Mouse (Mus musculus): ENCODE measurements around the gene Gse1. TPM values are rescaled to one million over a fixed set of nuclear protein-coding genes. Genes with fewer than 3 reads are reported as not detected.

Gse1 gene
- total RNA-seq, 1 experiment = 21.4 TPM

- peak overlapping the region; percentile 41; the same call in 1 of the 2 replicates for H3K27ac ChIP-seq (ENCODE audit: insufficient read depth, low read depth, low read length, poor library complexity, severe bottlenecking)
- H3K9me3 ChIP-seq (ENCODE audit: control insufficient read depth, insufficient read depth, low read depth, low read length) = no peaks in the 10 kb centered on the region
- H3K9ac ChIP-seq (ENCODE audit: insufficient read depth, low read depth, low read length, poor library complexity, severe bottlenecking) = peak overlapping the region; percentile 49; the same call in 1 of the 2 replicates
- peaks cover 10 to 30% of the 10 kb centered on the region in 2 experiments for H3K4me1 ChIP-seq (ENCODE audit: control insufficient read depth in 2 of 2, insufficient read depth in 2 of 2, low read length in 2 of 2, poor library complexity in 1 of 2)
- no peak overlapping the region for H3K4me3 ChIP-seq (ENCODE audit: insufficient read depth in 1 of 2, low read depth in 1 of 2, low read length in 2 of 2, poor library complexity in 1 of 2, severe bottlenecking in 1 of 2)
- in situ Hi-C loops (cut with MboI; ENCODE audit: low sequenced_read_pairs in 2 of 2, unreplicated experiment in 2 of 2) = no loop called here
- no peak for DNase-seq (ENCODE audit: low read depth, low spot score)
- H3K36me3 ChIP-seq (ENCODE audit: control insufficient read depth, insufficient read depth, low read length, poor library complexity, severe bottlenecking) = no peaks in the 10 kb centered on the region
- TF ChIP-seq MAFK (IDR thresholded peaks at IDR 0.05; ENCODE audit: insufficient read depth, low read depth, low read length) (no peak), ZNF384 (IDR thresholded peaks at IDR 0.05; ENCODE audit: low read depth, low read length) (no peak), CHD2 (IDR thresholded peaks at IDR 0.05; ENCODE audit: low read depth, low read length) (no peak), ZC3H11A (IDR thresholded peaks at IDR 0.05; ENCODE audit: borderline replicate concordance, low read depth, low read length) (no peak), HCFC1 (IDR thresholded peaks at IDR 0.05; ENCODE audit: borderline replicate concordance, insufficient read depth, low read length) (no peak)
These were observed 112.9 kb downstream of the Gse1 start for GRCm38 (mm10) chr8:120341124-120341523.

GRCm38 (mm10) chr8:120342847-120343548, 114.7 kb downstream of the Gse1 start:
- in situ Hi-C loops (cut with MboI; ENCODE audit: low sequenced_read_pairs in 2 of 2, unreplicated experiment in 2 of 2) = no loop called here
- no peak overlapping the region for H3K4me3 ChIP-seq (ENCODE audit: insufficient read depth in 1 of 2, low read depth in 1 of 2, low read length in 2 of 2, poor library complexity in 1 of 2, severe bottlenecking in 1 of 2)
- no peaks in the 10 kb centered on the region for H3K36me3 ChIP-seq (ENCODE audit: control insufficient read depth, insufficient read depth, low read length, poor library complexity, severe bottlenecking)
- DNase-seq (ENCODE audit: low read depth, low spot score) = no peak
- H3K27ac ChIP-seq (ENCODE audit: insufficient read depth, low read depth, low read length, poor library complexity, severe bottlenecking) = no peak overlapping the region
- no peak overlapping the region for H3K9ac ChIP-seq (ENCODE audit: insufficient read depth, low read depth, low read length, poor library complexity, severe bottlenecking)
- TF ChIP-seq ZC3H11A (IDR thresholded peaks at IDR 0.05; ENCODE audit: borderline replicate concordance, low read depth, low read length) = no peak
- no peak for TF ChIP-seq ZNF384 (IDR thresholded peaks at IDR 0.05; ENCODE audit: low read depth, low read length)
- no peak for TF ChIP-seq CHD2 (IDR thresholded peaks at IDR 0.05; ENCODE audit: low read depth, low read length)
- TF ChIP-seq HCFC1 (IDR thresholded peaks at IDR 0.05; ENCODE audit: borderline replicate concordance, insufficient read depth, low read length) = no peak
- no peak for TF ChIP-seq MAFK (IDR thresholded peaks at IDR 0.05; ENCODE audit: insufficient read depth, low read depth, low read length)
- H3K9me3 ChIP-seq (ENCODE audit: control insufficient read depth, insufficient read depth, low read depth, low read length) = no peaks in the 10 kb centered on the region
- peaks cover 5 to 25% of the 10 kb centered on the region in 2 experiments; a peak in 3 of 4 replicates for H3K4me1 ChIP-seq (ENCODE audit: control insufficient read depth in 2 of 2, insufficient read depth in 2 of 2, low read length in 2 of 2, poor library complexity in 1 of 2)

- in situ Hi-C loops (cut with MboI; ENCODE audit: low sequenced_read_pairs in 2 of 2, unreplicated experiment in 2 of 2) = no loop called here
- no peak overlapping the region for H3K4me3 ChIP-seq (ENCODE audit: insufficient read depth in 1 of 2, low read depth in 1 of 2, low read length in 2 of 2, poor library complexity in 1 of 2, severe bottlenecking in 1 of 2)
- H3K9ac ChIP-seq (ENCODE audit: insufficient read depth, low read depth, low read length, poor library complexity, severe bottlenecking) = no peak overlapping the region
- peaks cover 5 to 25% of the 10 kb centered on the region in 2 experiments; a peak in 3 of 4 replicates for H3K4me1 ChIP-seq (ENCODE audit: control insufficient read depth in 2 of 2, insufficient read depth in 2 of 2, low read length in 2 of 2, poor library complexity in 1 of 2)
- H3K9me3 ChIP-seq (ENCODE audit: control insufficient read depth, insufficient read depth, low read depth, low read length) = no peaks in the 10 kb centered on the region
- no peak for TF ChIP-seq ZC3H11A (IDR thresholded peaks at IDR 0.05; ENCODE audit: borderline replicate concordance, low read depth, low read length)
- TF ChIP-seq MAFK (IDR thresholded peaks at IDR 0.05; ENCODE audit: insufficient read depth, low read depth, low read length) = no peak
- TF ChIP-seq CHD2 (IDR thresholded peaks at IDR 0.05; ENCODE audit: low read depth, low read length) = no peak
- TF ChIP-seq ZNF384 (IDR thresholded peaks at IDR 0.05; ENCODE audit: low read depth, low read length) = no peak
- TF ChIP-seq HCFC1 (IDR thresholded peaks at IDR 0.05; ENCODE audit: borderline replicate concordance, insufficient read depth, low read length) = no peak
- no peaks in the 10 kb centered on the region for H3K36me3 ChIP-seq (ENCODE audit: control insufficient read depth, insufficient read depth, low read length, poor library complexity, severe bottlenecking)
- DNase-seq (ENCODE audit: low read depth, low spot score) = no peak
- H3K27ac ChIP-seq (ENCODE audit: insufficient read depth, low read depth, low read length, poor library complexity, severe bottlenecking) = no peak overlapping the region
These were observed 115.3 kb downstream of the Gse1 start for GRCm38 (mm10) chr8:120343582-120343981.

GRCm38 (mm10) chr8:120344166-120344565, 115.9 kb downstream of the Gse1 start:
- no peaks in the 10 kb centered on the region for H3K36me3 ChIP-seq (ENCODE audit: control insufficient read depth, insufficient read depth, low read length, poor library complexity, severe bottlenecking)
- peaks cover 5 to 29% of the 10 kb centered on the region in 2 experiments; a peak in 3 of 4 replicates for H3K4me1 ChIP-seq (ENCODE audit: control insufficient read depth in 2 of 2, insufficient read depth in 2 of 2, low read length in 2 of 2, poor library complexity in 1 of 2)
- no peak overlapping the region for H3K9ac ChIP-seq (ENCODE audit: insufficient read depth, low read depth, low read length, poor library complexity, severe bottlenecking)
- no peak for DNase-seq (ENCODE audit: low read depth, low spot score)
- H3K4me3 ChIP-seq (ENCODE audit: insufficient read depth in 1 of 2, low read depth in 1 of 2, low read length in 2 of 2, poor library complexity in 1 of 2, severe bottlenecking in 1 of 2) = no peak overlapping the region
- H3K27ac ChIP-seq (ENCODE audit: insufficient read depth, low read depth, low read length, poor library complexity, severe bottlenecking) = no peak overlapping the region
- in situ Hi-C loops (cut with MboI; ENCODE audit: low sequenced_read_pairs in 2 of 2, unreplicated experiment in 2 of 2) = no loop called here
- TF ChIP-seq ZC3H11A (IDR thresholded peaks at IDR 0.05; ENCODE audit: borderline replicate concordance, low read depth, low read length) (no peak), MAFK (IDR thresholded peaks at IDR 0.05; ENCODE audit: insufficient read depth, low read depth, low read length) (no peak), HCFC1 (IDR thresholded peaks at IDR 0.05; ENCODE audit: borderline replicate concordance, insufficient read depth, low read length) (no peak), ZNF384 (IDR thresholded peaks at IDR 0.05; ENCODE audit: low read depth, low read length) (no peak), CHD2 (IDR thresholded peaks at IDR 0.05; ENCODE audit: low read depth, low read length) (no peak)
- no peaks in the 10 kb centered on the region for H3K9me3 ChIP-seq (ENCODE audit: control insufficient read depth, insufficient read depth, low read depth, low read length)
